Mouse (Mus musculus) heart, postnatal 0 days (tissue): Measurements from ENCODE around the gene Mxd4.

Experiments
- CTCF ChIP-seq: IDR thresholded peaks from 2 replicates; pipeline ENCODE4 v1.5.1; 2016; ENCODE audit warnings: antibody characterized with exemption, control low read depth, low read depth
- EP300 ChIP-seq: IDR thresholded peaks from 2 replicates; pipeline ENCODE4 v1.6.1; 2016; ENCODE audit warnings: antibody characterized with exemption, low read depth

DNA sequence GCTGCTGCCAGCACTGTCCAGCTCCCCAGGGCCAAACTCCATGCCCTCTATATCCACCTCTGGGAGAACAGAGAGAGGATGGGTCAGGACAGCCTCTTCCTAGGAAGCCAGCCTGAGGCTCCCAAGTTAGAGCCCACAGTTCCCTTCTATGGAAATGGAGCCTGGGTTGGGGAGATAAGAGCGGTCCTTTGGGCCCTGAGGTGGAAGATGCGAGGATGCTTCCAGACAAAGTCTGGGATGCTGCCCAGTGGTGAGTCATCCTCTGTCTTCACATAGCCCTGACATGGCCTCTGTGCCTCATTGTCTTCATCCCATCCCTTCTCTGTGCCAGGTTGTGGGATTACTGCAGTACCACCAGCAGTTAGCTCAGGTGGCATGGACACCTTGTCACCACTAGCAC, 10.4 kb downstream of the Mxd4 start:
- TF ChIP-seq CTCF: no peak
- no peak for TF ChIP-seq EP300
